Mouse (Mus musculus) myocyte (in vitro differentiated cells): ENCODE results near the gene Scfd2. TPM values are rescaled to one million over a fixed set of nuclear protein-coding genes. Genes with fewer than 3 reads are reported as not detected.

Experiments
- H3K27me3 ChIP-seq: one replicate; pipeline ENCODE4 v1.6.1; 2011; ENCODE audit not compliant: control insufficient read depth, insufficient read depth, insufficient read length
- H3K36me3 ChIP-seq: one replicate; pipeline ENCODE4 v1.6.1; 2011; ENCODE audit not compliant: control insufficient read depth, insufficient read depth
- H3K4me2 ChIP-seq: one replicate; pipeline ENCODE4 v1.6.1; 2011; ENCODE audit warnings: low read depth, control low read depth
- H3K4me3 ChIP-seq: one replicate; pipeline ENCODE4 v1.5.1; 2011; ENCODE audit warnings: mild to moderate bottlenecking, control low read depth, moderate library complexity
- H3K79me2 ChIP-seq: one replicate; pipeline ENCODE4 v1.6.1; 2011; ENCODE audit not compliant: control insufficient read depth, insufficient read depth
- H3ac ChIP-seq: one replicate; pipeline ENCODE4 v1.6.1; 2011; ENCODE audit not compliant: control insufficient read depth, insufficient read length
- CEBPB ChIP-seq: IDR thresholded peaks from 2 replicates; pipeline ENCODE4 v1.6.1; 2011; ENCODE audit warnings: mild to moderate bottlenecking, moderate library complexity; ENCODE audit not compliant: poor library complexity, insufficient read depth, severe bottlenecking
- E2F4 ChIP-seq: IDR thresholded peaks from one replicate; pipeline ENCODE4 v1.6.1; 2011; ENCODE audit warnings: mild to moderate bottlenecking, control low read depth, moderate library complexity; ENCODE audit not compliant: insufficient read depth
- MAX ChIP-seq: IDR thresholded peaks from one replicate; pipeline ENCODE4 v1.6.1; 2011; ENCODE audit warnings: low read depth, mild to moderate bottlenecking, control low read depth
- MYOD1 ChIP-seq, 3 experiments: IDR thresholded peaks; one replicate each; pipeline ENCODE4 v1.6.1; 2011; ENCODE audit warnings: control low read depth in 2 of 3, low read depth in 2 of 3, mild to moderate bottlenecking in 2 of 3, moderate library complexity in 1 of 3; ENCODE audit not compliant: insufficient read length in 2 of 3, control insufficient read depth in 1 of 3
- MYOG ChIP-seq, 3 experiments: IDR thresholded peaks; one replicate each; pipeline ENCODE4 v1.6.1; 2011; ENCODE audit warnings: control low read depth in 2 of 3, low read depth in 2 of 3, mild to moderate bottlenecking in 2 of 3; ENCODE audit not compliant: insufficient read length in 2 of 3, control insufficient read depth in 1 of 3, insufficient read depth in 1 of 3
- POLR2A ChIP-seq: IDR thresholded peaks from one replicate; pipeline ENCODE4 v1.6.1; 2011; ENCODE audit warnings: low read depth, mild to moderate bottlenecking, control low read depth, moderate library complexity; ENCODE audit not compliant: insufficient read length
- POLR2AphosphoS2 ChIP-seq: IDR thresholded peaks from one replicate; pipeline ENCODE4 v1.6.1; 2011; ENCODE audit warnings: low read depth, control low read depth; ENCODE audit not compliant: insufficient read length
- REST ChIP-seq: IDR thresholded peaks from one replicate; pipeline ENCODE4 v1.6.1; 2011; ENCODE audit warnings: mild to moderate bottlenecking, control low read depth, moderate library complexity; ENCODE audit not compliant: insufficient read depth, insufficient read length
- SRF ChIP-seq: IDR thresholded peaks from one replicate; pipeline ENCODE4 v1.6.1; 2011; ENCODE audit warnings: low read depth; ENCODE audit not compliant: control insufficient read depth, insufficient read length
- TCF12 ChIP-seq: IDR thresholded peaks from one replicate; pipeline ENCODE4 v1.6.1; 2011; ENCODE audit warnings: mild to moderate bottlenecking, control low read depth; ENCODE audit not compliant: poor library complexity, insufficient read depth, severe bottlenecking
- TCF3 ChIP-seq: IDR thresholded peaks from one replicate; pipeline ENCODE4 v1.6.1; 2011; ENCODE audit warnings: low read depth, control low read depth; ENCODE audit not compliant: insufficient read length
- USF1 ChIP-seq: IDR thresholded peaks from one replicate; pipeline ENCODE4 v1.6.1; 2011; ENCODE audit warnings: low read depth, mild to moderate bottlenecking, control low read depth, moderate library complexity
- polyA plus RNA-seq: library from polyadenylated mRNA; unstranded; fragments of >200 nt; fragmentation: generic; extraction: Trizol; gene quantifications from one replicate; pipeline ENCODE4 v1.2.1, GENCODE M21; 2012; ENCODE audit warnings: missing spikeins

Gene Scfd2
- polyA plus RNA-seq, 1 experiment, result 7.8 TPM

DNA sequence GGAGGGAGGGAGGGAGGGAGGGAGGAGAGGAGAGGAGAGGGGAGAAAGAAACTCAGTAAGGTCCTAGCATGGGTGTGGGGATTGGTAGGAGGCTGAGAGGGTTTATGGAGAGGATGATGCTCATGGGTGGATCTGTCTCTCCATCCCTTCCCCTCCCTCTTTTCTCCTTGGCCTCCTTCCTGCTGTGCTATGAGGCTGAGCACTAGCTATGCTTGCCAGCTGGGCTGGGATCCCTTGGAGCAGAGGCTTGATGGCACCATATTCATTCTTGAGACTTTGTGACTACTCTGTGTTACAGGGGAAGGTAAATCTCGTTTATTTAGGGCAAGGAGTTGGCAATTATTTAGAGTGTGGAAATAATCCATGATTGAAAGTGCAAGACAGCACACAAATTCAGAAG is 302.6 kb downstream of the Scfd2 start:
- Histone ChIP-seq H3K79me2 (no peaks in the 10 kb centered on the region), H3K27me3 (no peaks in the 10 kb centered on the region), H3ac (no peak overlapping the region), H3K36me3 (no peaks in the 10 kb centered on the region), H3K4me2 (no peak overlapping the region), H3K4me3 (no peak overlapping the region)
- TF ChIP-seq SRF, result no peak
- no peak for TF ChIP-seq POLR2A
- no peak for TF ChIP-seq MYOD1 (IDR thresholded peaks at IDR 0.05; ENCODE audit: control insufficient read depth in 1 of 3, insufficient read length in 2 of 3, low read depth in 2 of 3)

DNA sequence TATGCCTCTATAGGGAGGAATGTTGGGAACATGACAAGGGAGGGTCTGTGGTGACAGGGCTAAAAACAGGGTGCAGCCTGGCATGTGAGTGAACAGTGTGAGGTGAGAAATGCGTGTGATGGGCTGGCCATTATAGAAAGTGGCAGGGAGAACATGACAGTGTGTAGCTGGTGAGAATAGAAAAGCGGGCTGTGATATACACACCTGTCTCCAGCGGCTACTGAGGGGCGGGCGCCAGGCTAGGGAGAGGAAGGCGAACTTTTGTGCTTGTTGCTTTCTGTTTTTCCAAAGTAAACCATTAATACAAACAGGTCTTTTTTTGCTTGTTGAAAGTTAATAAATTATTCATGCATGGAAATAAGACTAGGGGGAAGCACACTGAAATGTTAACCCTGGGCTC is 304.2 kb downstream of the Scfd2 start:
- no peak overlapping the region for H3ac ChIP-seq
- H3K4me3 ChIP-seq, result no peak overlapping the region
- H3K36me3 ChIP-seq, result no peaks in the 10 kb centered on the region
- H3K27me3 ChIP-seq, result no peaks in the 10 kb centered on the region
- no peaks in the 10 kb centered on the region for H3K79me2 ChIP-seq
- no peak for TF ChIP-seq MAX
- TF ChIP-seq SRF, result no peak
- no peak for TF ChIP-seq TCF3
- no peak for TF ChIP-seq POLR2A
- no peak for TF ChIP-seq USF1
- no peak for TF ChIP-seq CEBPB
- TF ChIP-seq REST, result no peak
- TF ChIP-seq E2F4, result no peak
- no peak for TF ChIP-seq MYOD1 (IDR thresholded peaks at IDR 0.05; ENCODE audit: control insufficient read depth in 1 of 3, insufficient read length in 2 of 3, low read depth in 2 of 3)
- no peak for TF ChIP-seq MYOG (IDR thresholded peaks at IDR 0.05; ENCODE audit: control insufficient read depth in 1 of 3, insufficient read depth in 1 of 3, insufficient read length in 2 of 3, low read depth in 2 of 3)
- TF ChIP-seq TCF12, result no peak
- no peak for TF ChIP-seq POLR2AphosphoS2
- no peak overlapping the region for H3K4me2 ChIP-seq

DNA sequence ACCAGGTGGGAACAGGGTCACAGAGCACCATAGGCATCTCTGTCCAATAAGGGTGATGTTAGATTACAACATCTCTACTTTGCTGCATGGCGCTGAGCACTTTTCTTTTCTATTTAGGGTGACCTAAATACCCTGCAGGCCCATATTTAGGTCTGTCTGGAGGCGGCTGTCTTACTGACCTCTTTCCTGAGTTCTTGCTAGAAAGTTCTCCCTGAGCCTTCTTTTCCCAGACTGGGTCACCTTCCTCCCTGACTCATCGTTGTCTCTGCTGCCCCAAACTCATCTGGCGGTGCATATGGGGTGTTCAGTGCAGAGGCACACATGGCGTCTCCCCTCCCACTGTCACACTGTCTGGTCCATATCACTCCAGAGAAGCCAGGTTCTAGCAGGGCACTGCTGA is 305.4 kb downstream of the Scfd2 start:
- Histone ChIP-seq H3ac (no peak overlapping the region), H3K4me2 (no peak overlapping the region), H3K27me3 (no peaks in the 10 kb centered on the region), H3K36me3 (no peaks in the 10 kb centered on the region), H3K79me2 (no peaks in the 10 kb centered on the region), H3K4me3 (no peak overlapping the region)
- no peak for TF ChIP-seq USF1
- TF ChIP-seq E2F4, result no peak
- TF ChIP-seq POLR2A, result no peak
- TF ChIP-seq MAX, result no peak
- TF ChIP-seq REST, result no peak
- TF ChIP-seq MYOG (IDR thresholded peaks at IDR 0.05; ENCODE audit: control insufficient read depth in 1 of 3, insufficient read depth in 1 of 3, insufficient read length in 2 of 3, low read depth in 2 of 3), result no peak
- TF ChIP-seq SRF, result no peak
- no peak for TF ChIP-seq CEBPB
- no peak for TF ChIP-seq MYOD1 (IDR thresholded peaks at IDR 0.05; ENCODE audit: control insufficient read depth in 1 of 3, insufficient read length in 2 of 3, low read depth in 2 of 3)
- no peak for TF ChIP-seq TCF12
- TF ChIP-seq TCF3, result no peak
- no peak for TF ChIP-seq POLR2AphosphoS2

DNA sequence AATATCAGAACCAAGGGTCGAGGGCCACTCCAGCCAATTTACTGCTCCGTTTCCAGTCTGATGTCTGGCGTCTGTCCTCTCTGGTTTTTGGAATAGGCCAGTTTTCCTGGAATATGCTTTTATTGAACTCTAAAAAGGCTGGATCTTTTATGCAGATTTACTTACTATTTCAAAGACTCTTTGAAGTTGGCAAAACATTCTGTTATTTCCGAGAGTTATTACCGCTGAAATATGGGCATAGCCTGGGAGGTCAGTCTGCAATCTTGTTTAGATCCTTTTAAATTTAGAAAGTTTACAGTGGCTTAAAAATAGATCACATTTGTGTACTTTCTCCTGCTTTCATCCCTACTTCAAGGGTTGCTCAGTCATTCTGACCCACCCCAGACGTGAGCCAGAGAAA is 307.1 kb downstream of the Scfd2 start:
- TF ChIP-seq SRF (no peak), CEBPB (no peak), POLR2A (no peak), MYOD1 (IDR thresholded peaks at IDR 0.05; ENCODE audit: control insufficient read depth in 1 of 3, insufficient read length in 2 of 3, low read depth in 2 of 3) (no peak), E2F4 (no peak)
- Histone ChIP-seq H3ac (no peak overlapping the region), H3K4me3 (no peak overlapping the region), H3K4me2 (no peak overlapping the region), H3K79me2 (no peaks in the 10 kb centered on the region), H3K36me3 (no peaks in the 10 kb centered on the region), H3K27me3 (no peaks in the 10 kb centered on the region)

DNA sequence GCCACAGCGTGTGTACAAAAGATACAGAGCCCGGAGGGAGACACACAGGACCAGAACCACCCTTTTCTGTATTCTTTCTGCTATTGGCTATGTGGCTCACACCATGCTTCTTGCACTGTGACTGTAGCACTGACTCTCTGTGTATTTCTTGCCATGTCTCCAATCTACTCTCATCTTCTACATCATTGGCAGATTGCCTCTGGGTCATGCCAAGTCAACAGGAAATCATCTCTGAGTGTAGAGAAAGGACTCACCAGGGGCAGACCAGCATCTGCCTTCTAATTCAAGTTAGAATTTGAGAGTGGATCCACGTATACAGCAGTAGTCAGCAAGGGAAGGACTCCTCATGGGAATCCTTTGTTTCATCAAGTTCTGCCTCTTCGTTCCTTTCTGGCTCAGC is 308.9 kb downstream of the Scfd2 start:
- TF ChIP-seq POLR2A (no peak), TCF12 (no peak), TCF3 (no peak), MAX (no peak), REST (no peak), SRF (no peak), CEBPB (no peak), MYOD1 (IDR thresholded peaks at IDR 0.05; ENCODE audit: control insufficient read depth in 1 of 3, insufficient read length in 2 of 3, low read depth in 2 of 3) (no peak), MYOG (IDR thresholded peaks at IDR 0.05; ENCODE audit: control insufficient read depth in 1 of 3, insufficient read depth in 1 of 3, insufficient read length in 2 of 3, low read depth in 2 of 3) (no peak), POLR2AphosphoS2 (no peak), E2F4 (no peak), USF1 (no peak)
- no peaks in the 10 kb centered on the region for H3K36me3 ChIP-seq
- H3K79me2 ChIP-seq, result no peaks in the 10 kb centered on the region
- H3ac ChIP-seq, result no peak overlapping the region
- H3K4me2 ChIP-seq, result no peak overlapping the region
- no peak overlapping the region for H3K4me3 ChIP-seq
- H3K27me3 ChIP-seq, result no peaks in the 10 kb centered on the region
